Comparison of ENCODE assay signal across 23 mouse cellular contexts in genomic region chrX:161006272-161006671, GRCm38 (mm10). TPM values are rescaled to one million over a fixed set of nuclear protein-coding genes. Genes with fewer than 3 reads are reported as not detected.
DNase-seq lines count a peak whose midpoint lies in the region; ATAC-seq and TF ChIP-seq lines count a peak whose summit lies in the region.
"Had no signal": no experiment of that assay in that cellular context is flagged by ENCODE, and none has a peak within 500 bp of the region (broad histone marks: within the 10 kb centered on the region; RNA-seq: fewer than 3 reads in every experiment).

No protein-coding gene starts in this region.

- no peaks in the 10 kb centered on the region for H3K4me1 ChIP-seq in forebrain, postnatal 0 days (ENCODE audit: insufficient read depth)
- H3K4me1 ChIP-seq in forebrain, embryonic 14.5 days (ENCODE audit: control insufficient read depth, insufficient read depth, low read length), result no peaks in the 10 kb centered on the region
- H3K4me1 ChIP-seq: embryonic facial prominence, embryonic 10.5 days; embryonic facial prominence, embryonic 12.5 days; forebrain, embryonic 13.5 days had no signal

- no peaks in the 10 kb centered on the region for H3K27me3 ChIP-seq in forebrain, postnatal 0 days (ENCODE audit: insufficient read depth, low read length)
- no peaks in the 10 kb centered on the region for H3K27me3 ChIP-seq in forebrain, embryonic 14.5 days (replicated peaks; ENCODE audit: control insufficient read depth, insufficient read depth, low read length)
- H3K27me3 ChIP-seq: CH12.LX; forebrain, embryonic 13.5 days had no signal

- DNase-seq in forebrain, postnatal 0 days, result peak; percentile 40
- no peak for DNase-seq in forebrain, embryonic 14.5 days (ENCODE audit: low spot score)
- peak; percentile 10 to 20 for DNase-seq in layer of hippocampus, adult 2 months (ENCODE audit: low spot score in 2 of 2)
- no peak for DNase-seq in layer of hippocampus, adult 11-12 months (ENCODE audit: low spot score)
- peak; percentile 49 for DNase-seq in brain, adult 2 months (ENCODE audit: low read depth, low spot score)
- DNase-seq: adrenal gland, adult 8-10 months; adrenal gland, postnatal 14 days; adrenal gland, postnatal 36 days; B cell, adult 2 months; cerebellum, adult 11 months; cerebellum, adult 18-20 months; cerebellum, adult 8-10 months; cerebellum, postnatal 10 days; cerebellum, postnatal 25 days had no signal

- 61% methylated on average over 1 of the region's 1 CpGs for WGBS in forebrain, postnatal 0 days
- WGBS in forebrain, embryonic 14.5 days, result 83% methylated on average over 1 of the region's 1 CpGs

- H3K9me3 ChIP-seq in forebrain, postnatal 0 days (ENCODE audit: low read length), result no peaks in the 10 kb centered on the region
- no peaks in the 10 kb centered on the region for H3K9me3 ChIP-seq in forebrain, embryonic 14.5 days (replicated peaks; ENCODE audit: control insufficient read depth, low read length)
- H3K9me3 ChIP-seq: embryonic facial prominence, embryonic 10.5 days; embryonic facial prominence, embryonic 12.5 days; forebrain, embryonic 13.5 days; G1E had no signal

- H3K4me3 ChIP-seq in forebrain, postnatal 0 days (ENCODE audit: low read depth, low read length), result no peak overlapping the region
- H3K4me3 ChIP-seq in forebrain, embryonic 14.5 days (ENCODE audit: low read depth, low read length), result no peak overlapping the region
- no peak overlapping the region for H3K4me3 ChIP-seq in layer of hippocampus, adult 2 months
- H3K4me3 ChIP-seq: embryonic facial prominence, embryonic 10.5 days; embryonic facial prominence, embryonic 12.5 days; forebrain, embryonic 13.5 days had no signal

- no peak for TF ChIP-seq CTCF in forebrain, postnatal 0 days (IDR thresholded peaks at IDR 0.05; ENCODE audit: low read depth)
- no peak for TF ChIP-seq CTCF in layer of hippocampus, adult 2 months (conservative IDR thresholded peaks at IDR 0.05)

- H3K27ac ChIP-seq in forebrain, postnatal 0 days (ENCODE audit: low read depth, low read length), result no peak overlapping the region
- no peak overlapping the region for H3K27ac ChIP-seq in forebrain, embryonic 14.5 days (ENCODE audit: low read depth, low read length)
- H3K27ac ChIP-seq in layer of hippocampus, adult 2 months, result no peak overlapping the region
- H3K27ac ChIP-seq: embryonic facial prominence, embryonic 10.5 days; embryonic facial prominence, embryonic 12.5 days; forebrain, embryonic 13.5 days had no signal

- no peak overlapping the region for H3K9ac ChIP-seq in forebrain, postnatal 0 days
- no peak overlapping the region for H3K9ac ChIP-seq in forebrain, embryonic 14.5 days (ENCODE audit: low read length)
- H3K9ac ChIP-seq: embryonic facial prominence, embryonic 12.5 days; forebrain, embryonic 13.5 days had no signal

- H3K36me3 ChIP-seq in forebrain, postnatal 0 days (ENCODE audit: insufficient read depth), result no peaks in the 10 kb centered on the region
- H3K36me3 ChIP-seq in forebrain, embryonic 14.5 days (ENCODE audit: control insufficient read depth, insufficient read depth, low read length), result no peaks in the 10 kb centered on the region
- H3K36me3 ChIP-seq: embryonic facial prominence, embryonic 10.5 days; embryonic facial prominence, embryonic 12.5 days; G1E had no signal

- no peak for ATAC-seq in forebrain, postnatal 0 days
- ATAC-seq in forebrain, embryonic 14.5 days, result no peak
- ATAC-seq: activated CD4-positive, CD25-positive, alpha-beta regulatory T cell, adult 4 months; CD4-positive, CD25-positive, alpha-beta regulatory T cell, adult 4 months; forebrain, embryonic 13.5 days; forebrain, embryonic 16.5 days; Patski had no signal

- no peak overlapping the region for H3K4me2 ChIP-seq in forebrain, postnatal 0 days (ENCODE audit: low read depth)
- H3K4me2 ChIP-seq in forebrain, embryonic 14.5 days (ENCODE audit: low read length), result no peak overlapping the region
- H3K4me2 ChIP-seq: embryonic facial prominence, embryonic 12.5 days; forebrain, embryonic 13.5 days had no signal

RNA-seq across cellular contexts. Expression of gene Cdkl5, which starts 11.8 kb away (rescaled TPM):
- 25.6 and 31.9 TPM in 2 replicates for total RNA-seq in forebrain, postnatal 0 days (2014; rRNA removed)
- 5.8 and 7.2 TPM in 2 replicates for polyA plus RNA-seq in forebrain, postnatal 0 days (2015; fragmentation: Nextera tagmentation; extraction: Ambion mirVana)
- 5.5 and 8.9 TPM in 2 replicates for polyA plus RNA-seq in forebrain, embryonic 14.5 days (2014; fragmentation: Nextera tagmentation; extraction: Ambion mirVana)
- 100 to 1,000 TPM; 109 to 113 TPM for total RNA-seq in layer of hippocampus, adult 2 months (2021)

Comparison
In these comparisons a context has a peak if more than half of its experiments do, and no peak if none do; other contexts are left out.
1. DNase-seq: peak in forebrain, postnatal 0 days (single experiment), layer of hippocampus, adult 2 months (2 of 2) and brain, adult 2 months (single experiment); none in forebrain, embryonic 14.5 days (single experiment) and layer of hippocampus, adult 11-12 months (single experiment).